Mouse (Mus musculus) ES-Bruce4 (cell line): Measurements from ENCODE around the gene Tiam1.

ENCODE experiments used
- CTCF ChIP-seq: IDR thresholded peaks from one replicate; pipeline ENCODE4 v1.8.1; 2011; ENCODE audit warnings: low read depth, low read length
- EP300 ChIP-seq: IDR thresholded peaks from 2 replicates; pipeline ENCODE4 v1.6.1; 2011; ENCODE audit warnings: low read depth, low read length; ENCODE audit not compliant: insufficient read depth
- POLR2A ChIP-seq: IDR thresholded peaks from one replicate; pipeline ENCODE4 v1.8.1; 2011; ENCODE audit warnings: low read length; ENCODE audit not compliant: insufficient read depth

DNA sequence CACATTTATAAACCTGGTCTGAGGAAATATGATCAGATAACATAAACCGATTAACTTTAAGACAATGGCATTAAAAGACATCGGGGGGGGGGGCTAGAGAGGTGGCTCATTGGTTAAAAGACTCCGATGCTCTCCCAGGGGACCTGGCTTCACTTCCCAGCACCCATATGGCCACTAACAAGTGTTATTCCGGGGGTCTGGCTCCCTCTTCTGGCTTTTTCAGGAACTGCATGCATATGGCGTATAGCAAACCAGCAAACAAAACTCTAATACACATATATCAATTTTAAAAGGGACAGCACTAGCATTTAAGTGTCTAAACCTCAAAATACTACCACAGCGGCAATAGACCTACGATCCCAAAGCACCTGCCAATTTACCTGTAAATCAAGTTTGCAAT is 347.0 kb downstream of the Tiam1 start:
- no peak for TF ChIP-seq EP300
- peak; percentile 41 for TF ChIP-seq CTCF
- TF ChIP-seq POLR2A, result no peak
